Mouse (Mus musculus): ENCODE measurements at regions not wholly inside any gene's neighbourhood (a gene's known extent, or its start where the extent isn't known, plus 50 kb on each side); places are given as distances from the start of the nearest gene placed in this dataset.
A peak's percentile ranks its signal among the peaks of the same experiment; 100 is the strongest.

- Histone ChIP-seq H3K9me3 (replicated peaks) (no peaks in the 10 kb centered on the region), H3K36me3 (no peaks in the 10 kb centered on the region), H3K4me1 (peaks cover 43% of the 10 kb centered on the region), H3K27me3 (ENCODE audit: low read depth, poor library complexity, severe bottlenecking) (peaks cover 32% of the 10 kb centered on the region), H3K4me3 (no peak overlapping the region), H3K27ac (replicated peaks) (peak overlapping the region; percentile 39; the same call in 1 of the 2 replicates)
- peak; percentile 27 for DNase-seq (ENCODE audit: low spot score)
- 28% methylated on average over 9 of the region's 9 CpGs for WGBS
These were observed 124.0 kb downstream of the Dact1 start for GRCm38 (mm10) chr12:71433549-71434200.

DNA sequence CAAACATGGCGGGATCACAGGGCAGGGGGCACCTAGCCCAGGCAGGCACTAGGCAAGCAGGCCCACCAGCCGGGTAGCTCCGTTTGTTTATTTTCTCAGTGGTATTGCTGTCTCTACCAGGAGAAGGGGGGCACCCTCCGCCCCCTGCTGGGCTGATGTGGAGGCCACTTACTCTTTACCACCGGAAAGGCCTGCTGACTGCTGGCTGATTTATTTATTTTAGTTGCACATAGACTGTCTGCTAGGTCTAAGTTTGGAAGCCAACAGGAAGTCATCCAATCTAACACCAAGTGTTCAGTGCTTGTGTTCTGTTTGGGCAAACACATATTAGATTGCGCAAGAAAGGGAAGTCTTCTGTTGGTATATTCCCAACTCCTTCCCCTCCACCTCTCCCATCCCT is 128.6 kb downstream of the Dact1 start:
- H3K36me3 ChIP-seq = no peaks in the 10 kb centered on the region
- peaks cover 27% of the 10 kb centered on the region for H3K27me3 ChIP-seq (ENCODE audit: low read depth, poor library complexity, severe bottlenecking)
- peak overlapping the region; percentile 28; the same call in 1 of the 2 replicates for H3K27ac ChIP-seq (replicated peaks)
- peaks cover 20% of the 10 kb centered on the region for H3K4me1 ChIP-seq
- 58% methylated on average over 6 of the region's 6 CpGs for WGBS
- no peaks in the 10 kb centered on the region for H3K9me3 ChIP-seq (replicated peaks)
- DNase-seq (ENCODE audit: low spot score) = peak; percentile 60
- no peak overlapping the region for H3K4me3 ChIP-seq

DNA sequence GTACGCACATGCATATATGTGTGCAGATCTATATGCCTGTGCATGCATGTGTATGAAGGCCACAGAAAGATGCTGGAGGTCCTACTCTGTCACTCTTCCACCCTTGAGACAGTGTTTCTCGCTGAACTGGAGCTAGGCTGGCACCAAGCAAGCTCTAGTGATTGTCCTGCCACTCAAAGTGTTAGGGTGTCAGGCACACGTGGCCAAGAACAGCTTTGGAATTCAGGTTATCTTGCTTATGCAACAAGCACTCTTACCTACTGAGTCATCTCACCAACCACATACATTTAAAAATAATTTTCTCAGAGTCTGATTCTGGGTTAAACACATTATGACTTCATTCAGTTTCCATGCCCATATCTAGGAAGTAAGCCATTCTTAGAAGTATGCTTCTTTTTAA is 131.2 kb downstream of the Dact1 start:
- Histone ChIP-seq H3K36me3 (no peaks in the 10 kb centered on the region), H3K27me3 (ENCODE audit: low read depth, poor library complexity, severe bottlenecking) (peaks cover 12% of the 10 kb centered on the region), H3K4me3 (no peak overlapping the region), H3K9me3 (replicated peaks) (no peaks in the 10 kb centered on the region), H3K27ac (replicated peaks) (no peak overlapping the region), H3K4me1 (peaks cover 4% of the 10 kb centered on the region; the same call in 1 of the 2 replicates)
- WGBS = 93% methylated on average over 3 of the region's 3 CpGs
- no peak for DNase-seq (ENCODE audit: low spot score)

- no peak overlapping the region for H3K4me3 ChIP-seq
- no peak overlapping the region for H3K27ac ChIP-seq (replicated peaks)
- no peaks in the 10 kb centered on the region for H3K36me3 ChIP-seq
- no peaks in the 10 kb centered on the region for H3K9me3 ChIP-seq (replicated peaks)
- peaks cover 8% of the 10 kb centered on the region for H3K27me3 ChIP-seq (ENCODE audit: low read depth, poor library complexity, severe bottlenecking)
- DNase-seq (ENCODE audit: low spot score) = no peak
- WGBS = 92% methylated on average over 5 of the region's 5 CpGs
- peaks cover 4% of the 10 kb centered on the region; the same call in 1 of the 2 replicates for H3K4me1 ChIP-seq
These were observed 131.6 kb downstream of the Dact1 start for GRCm38 (mm10) chr12:71441272-71441671.

- no peaks in the 10 kb centered on the region for H3K36me3 ChIP-seq
- no peak for DNase-seq (ENCODE audit: low spot score)
- H3K4me1 ChIP-seq = peaks cover 17% of the 10 kb centered on the region
- H3K27me3 ChIP-seq (ENCODE audit: low read depth, poor library complexity, severe bottlenecking) = peaks cover 17% of the 10 kb centered on the region
- 80% methylated on average over 8 of the region's 8 CpGs for WGBS
- no peak overlapping the region for H3K4me3 ChIP-seq
- no peak overlapping the region for H3K27ac ChIP-seq (replicated peaks)
- H3K9me3 ChIP-seq (replicated peaks) = no peaks in the 10 kb centered on the region
These were observed 136.7 kb downstream of the Dact1 start for GRCm38 (mm10) chr12:71446177-71446891.

DNA sequence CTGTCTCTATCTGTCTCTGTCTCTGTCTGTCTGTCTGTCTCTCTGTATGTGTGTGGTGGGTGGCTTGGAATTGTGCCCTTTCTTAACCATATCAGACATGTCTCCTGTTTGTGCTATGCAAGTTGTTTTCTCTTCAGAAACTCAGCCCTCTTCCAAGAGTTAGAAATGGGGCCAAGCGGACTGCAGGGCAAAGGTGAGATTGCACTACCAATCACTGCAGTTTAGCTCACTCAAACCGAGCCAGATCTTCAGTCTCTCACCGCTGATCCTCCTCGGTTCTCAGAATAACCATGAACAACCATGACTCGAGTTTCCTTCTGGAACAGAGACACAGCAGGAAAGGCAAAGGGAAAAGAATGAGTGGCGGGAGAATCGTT is 137.2 kb downstream of the Dact1 start:
- WGBS = 53% methylated on average over 7 of the region's 7 CpGs
- Histone ChIP-seq H3K4me1 (peaks cover 17% of the 10 kb centered on the region), H3K27ac (replicated peaks) (no peak overlapping the region), H3K36me3 (no peaks in the 10 kb centered on the region), H3K27me3 (ENCODE audit: low read depth, poor library complexity, severe bottlenecking) (peaks cover 13% of the 10 kb centered on the region), H3K9me3 (replicated peaks) (no peaks in the 10 kb centered on the region), H3K4me3 (no peak overlapping the region)
- no peak for DNase-seq (ENCODE audit: low spot score)

DNA sequence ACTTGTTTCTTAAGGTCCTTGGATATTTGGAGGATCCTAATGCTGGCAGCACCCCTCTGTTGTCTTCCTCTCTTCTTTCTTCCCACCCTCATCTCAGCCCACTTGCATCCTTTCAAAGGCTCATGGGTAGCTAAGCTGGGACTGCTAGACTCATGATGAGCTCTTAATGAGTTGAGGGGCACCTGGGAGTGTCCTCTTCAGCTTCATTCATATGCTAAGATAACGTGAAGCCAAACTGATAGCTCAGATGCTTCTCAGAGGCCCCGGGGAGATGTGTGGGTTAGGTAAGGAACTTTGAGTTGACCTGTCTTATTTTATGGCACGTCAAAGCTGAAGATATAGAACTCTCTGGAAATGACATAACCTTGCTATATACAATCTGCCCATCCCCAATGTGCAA is 139.3 kb downstream of the Dact1 start:
- H3K9me3 ChIP-seq (replicated peaks) = no peaks in the 10 kb centered on the region
- no peak overlapping the region for H3K27ac ChIP-seq (replicated peaks)
- no peak overlapping the region for H3K4me3 ChIP-seq
- H3K36me3 ChIP-seq = no peaks in the 10 kb centered on the region
- 71% methylated on average over 3 of the region's 3 CpGs for WGBS
- no peak for DNase-seq (ENCODE audit: low spot score)
- peaks cover 13% of the 10 kb centered on the region for H3K27me3 ChIP-seq (ENCODE audit: low read depth, poor library complexity, severe bottlenecking)
- H3K4me1 ChIP-seq = peaks cover 17% of the 10 kb centered on the region

DNA sequence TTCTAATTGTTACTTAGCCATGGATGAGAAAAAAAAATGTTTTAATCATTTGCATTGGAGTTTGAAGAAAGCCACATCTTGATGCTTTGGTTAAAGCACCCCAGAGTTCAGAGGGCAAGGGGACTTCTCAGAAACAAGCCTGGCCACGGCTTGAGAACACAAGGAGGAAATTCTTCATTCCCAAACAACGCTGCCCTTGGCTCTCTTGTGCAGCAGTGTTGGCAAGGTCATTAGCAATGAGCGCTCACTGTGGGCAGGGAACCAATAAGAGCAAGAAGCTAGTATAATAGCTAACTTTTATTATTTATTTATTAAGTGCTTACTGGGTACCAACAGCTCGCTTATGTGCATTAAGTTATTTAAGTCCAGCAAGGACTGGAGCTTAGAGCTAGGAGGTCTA is 140.4 kb downstream of the Dact1 start:
- H3K4me3 ChIP-seq = no peak overlapping the region
- peaks cover 13% of the 10 kb centered on the region for H3K27me3 ChIP-seq (ENCODE audit: low read depth, poor library complexity, severe bottlenecking)
- 70% methylated on average over 4 of the region's 4 CpGs for WGBS
- no peaks in the 10 kb centered on the region for H3K9me3 ChIP-seq (replicated peaks)
- no peak for DNase-seq (ENCODE audit: low spot score)
- no peaks in the 10 kb centered on the region for H3K36me3 ChIP-seq
- no peak overlapping the region for H3K27ac ChIP-seq (replicated peaks)
- H3K4me1 ChIP-seq = peaks cover 17% of the 10 kb centered on the region

DNA sequence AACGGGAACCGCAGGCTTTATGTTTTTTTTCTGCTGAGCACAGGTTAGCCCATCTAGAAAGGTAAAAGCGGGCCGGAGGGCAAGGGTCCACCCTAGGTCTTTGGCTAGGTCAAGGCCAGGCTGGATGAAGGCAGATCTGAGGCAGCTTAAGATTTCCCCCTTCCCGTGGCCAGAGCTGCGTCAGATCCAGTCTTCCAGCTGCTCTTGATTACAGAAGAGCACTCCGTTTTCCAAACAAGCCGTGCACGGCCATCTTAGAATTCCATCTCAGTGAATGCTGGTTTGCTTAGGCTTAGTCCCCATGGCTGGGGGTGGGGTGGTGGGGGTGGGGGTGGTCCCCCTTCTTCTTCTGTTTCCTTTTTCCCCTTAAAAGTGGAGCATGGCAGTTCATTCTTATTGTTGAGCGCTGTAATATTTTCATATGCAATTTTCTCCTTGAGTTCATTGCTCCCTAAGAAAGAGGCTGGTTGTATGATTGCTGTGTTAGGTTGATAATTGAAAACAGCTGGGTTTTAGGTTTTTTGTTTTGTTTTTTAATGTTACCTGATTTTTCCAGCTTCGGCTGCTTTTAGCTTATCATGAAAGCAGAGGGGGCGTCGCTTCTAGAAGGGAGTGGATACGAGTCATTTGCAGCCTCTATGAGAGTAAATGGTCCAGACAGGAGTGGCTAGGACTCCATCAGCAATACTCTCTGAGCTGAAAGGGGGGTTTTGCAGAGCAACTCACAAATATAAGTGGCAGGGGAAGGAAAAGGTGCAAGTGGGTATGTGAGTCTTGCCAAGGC is 141.2 kb downstream of the Dact1 start:
- Histone ChIP-seq H3K27ac (replicated peaks) (no peak overlapping the region), H3K4me1 (peaks cover 17% of the 10 kb centered on the region), H3K9me3 (replicated peaks) (no peaks in the 10 kb centered on the region), H3K36me3 (no peaks in the 10 kb centered on the region), H3K27me3 (ENCODE audit: low read depth, poor library complexity, severe bottlenecking) (peaks cover 13% of the 10 kb centered on the region), H3K4me3 (no peak overlapping the region)
- 76% methylated on average over 14 of the region's 14 CpGs for WGBS
- no peak for DNase-seq (ENCODE audit: low spot score)

DNA sequence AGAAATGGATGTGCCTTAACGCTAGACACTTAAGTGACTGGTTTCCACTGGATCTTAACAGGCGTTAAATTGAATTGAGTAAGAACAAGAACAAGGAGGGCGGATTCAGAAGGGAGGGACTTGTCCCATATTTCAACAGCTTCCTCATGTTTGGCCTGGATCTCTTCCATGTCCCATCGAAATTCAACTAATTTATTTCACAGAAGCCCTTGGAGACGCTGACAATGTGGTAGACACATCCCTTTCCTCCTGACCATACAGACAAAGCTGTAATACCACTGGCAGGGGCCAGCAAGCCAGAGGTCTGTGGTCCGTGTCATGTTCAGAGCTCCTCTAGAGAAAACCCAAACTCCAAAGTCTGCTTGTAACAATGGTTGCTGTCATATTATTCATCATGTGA is 147.2 kb downstream of the Dact1 start:
- WGBS = 91% methylated on average over 6 of the region's 6 CpGs
- DNase-seq (ENCODE audit: low spot score) = no peak
- peaks cover 5% of the 10 kb centered on the region; the same call in 1 of the 2 replicates for H3K4me1 ChIP-seq
- no peaks in the 10 kb centered on the region for H3K9me3 ChIP-seq (replicated peaks)
- no peaks in the 10 kb centered on the region; the same call in 1 of the 2 replicates for H3K27me3 ChIP-seq (ENCODE audit: low read depth, poor library complexity, severe bottlenecking)
- no peaks in the 10 kb centered on the region for H3K36me3 ChIP-seq
- no peak overlapping the region for H3K27ac ChIP-seq (replicated peaks)
- no peak overlapping the region for H3K4me3 ChIP-seq

DNA sequence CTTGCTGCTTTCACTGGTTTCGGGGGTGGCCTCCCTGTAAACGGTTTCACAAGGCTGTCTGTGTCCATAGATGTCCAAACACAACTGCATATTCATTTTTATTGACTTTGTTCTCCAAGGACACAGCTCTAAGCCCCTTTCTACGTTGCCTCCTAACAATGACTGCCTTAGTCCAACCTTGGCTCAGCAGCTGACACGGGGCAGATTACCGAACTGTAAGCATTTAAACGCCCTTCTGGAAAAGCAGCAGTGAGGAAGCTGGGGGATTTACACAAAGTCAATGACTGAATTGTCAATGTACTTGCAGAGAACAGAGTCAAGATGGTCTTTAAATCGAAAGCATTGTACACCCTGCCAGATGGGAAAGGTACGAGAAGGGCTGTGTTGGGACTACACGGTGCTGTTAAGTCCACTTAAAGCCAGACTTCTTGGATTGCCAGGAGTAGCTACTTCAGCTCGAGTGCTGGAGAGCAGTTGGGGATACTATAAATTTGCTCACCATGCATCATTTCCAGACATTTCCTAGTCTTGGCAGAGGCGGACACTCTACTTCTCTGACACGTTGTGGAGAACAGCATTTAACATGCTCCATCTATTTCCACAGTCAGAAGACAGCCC is 149.0 kb downstream of the Dact1 start:
- no peaks in the 10 kb centered on the region; the same call in 1 of the 2 replicates for H3K27me3 ChIP-seq (ENCODE audit: low read depth, poor library complexity, severe bottlenecking)
- H3K9me3 ChIP-seq (replicated peaks) = no peaks in the 10 kb centered on the region
- peaks cover 5% of the 10 kb centered on the region; the same call in 1 of the 2 replicates for H3K4me1 ChIP-seq
- no peaks in the 10 kb centered on the region for H3K36me3 ChIP-seq
- no peak overlapping the region for H3K27ac ChIP-seq (replicated peaks)
- H3K4me3 ChIP-seq = no peak overlapping the region
- 81% methylated on average over 12 of the region's 12 CpGs for WGBS
- DNase-seq (ENCODE audit: low spot score) = no peak

DNA sequence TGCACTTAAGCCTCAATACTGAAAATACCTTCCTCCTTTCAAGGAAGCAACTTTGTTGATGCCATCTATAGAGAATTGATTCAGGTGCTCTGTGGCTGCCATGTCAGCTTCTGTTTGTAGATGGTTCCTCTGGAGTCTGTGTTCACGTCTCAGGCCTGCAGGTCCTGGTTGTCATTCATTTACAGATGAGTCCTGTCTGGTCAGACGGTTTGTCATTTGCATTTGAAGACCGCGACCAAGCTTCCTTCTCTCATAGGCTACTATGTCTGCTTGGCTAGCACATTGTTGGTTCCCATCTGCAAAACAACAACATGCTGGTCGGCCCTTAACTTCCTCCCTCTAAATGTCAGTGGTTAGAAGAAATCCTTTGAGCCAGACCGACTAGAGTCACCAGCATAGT is 151.0 kb downstream of the Dact1 start:
- no peaks in the 10 kb centered on the region for H3K36me3 ChIP-seq
- no peak for DNase-seq (ENCODE audit: low spot score)
- no peaks in the 10 kb centered on the region; the same call in 1 of the 2 replicates for H3K27me3 ChIP-seq (ENCODE audit: low read depth, poor library complexity, severe bottlenecking)
- no peak overlapping the region for H3K4me3 ChIP-seq
- H3K9me3 ChIP-seq (replicated peaks) = no peaks in the 10 kb centered on the region
- no peak overlapping the region for H3K27ac ChIP-seq (replicated peaks)
- WGBS = 47% methylated on average over 6 of the region's 6 CpGs
- H3K4me1 ChIP-seq = peaks cover 5% of the 10 kb centered on the region; the same call in 1 of the 2 replicates
